Mouse (Mus musculus) CH12.LX (cell line): Measurements from ENCODE around the gene Cd300ld2. TPM values are rescaled to one million over a fixed set of nuclear protein-coding genes. Genes with fewer than 3 reads are reported as not detected.
A peak's percentile ranks its signal among the peaks of the same experiment; 100 is the strongest.

ENCODE experiments used
- DNase-seq: peaks from one replicate; pipeline ENCODE4 v3.0.0-alpha.2; 2013; ENCODE audit errors: extremely low read depth
- H3K27ac ChIP-seq: 2 replicates; pipeline ENCODE4 v1.5.1; 2012; ENCODE audit warnings: low read depth, mild to moderate bottlenecking, control low read depth, moderate library complexity; ENCODE audit not compliant: insufficient read depth
- H3K27me3 ChIP-seq: replicated peaks from 2 replicates; pipeline ENCODE3; 2012; ENCODE audit warnings: inconsistent platforms
- H3K36me3 ChIP-seq, 2 experiments: replicated peaks in 1 of 2; 2 replicates each; pipeline versions ENCODE3 to v1.6.1; 2012; ENCODE audit warnings: inconsistent platforms in 1 of 2, low read length in 1 of 2, mild to moderate bottlenecking in 1 of 2, mixed read lengths in 1 of 2, moderate library complexity in 1 of 2; ENCODE audit not compliant: control insufficient read depth in 1 of 2, insufficient read depth in 1 of 2
- H3K4me1 ChIP-seq, 2 experiments: 2 replicates each; pipeline ENCODE4 v1.6.1; 2012; ENCODE audit warnings: inconsistent platforms in 1 of 2, moderate library complexity in 1 of 2; ENCODE audit not compliant: insufficient read depth in 2 of 2, control insufficient read depth in 1 of 2
- H3K4me2 ChIP-seq: 2 replicates; pipeline ENCODE4 v1.6.1; 2012; ENCODE audit warnings: low read depth, mild to moderate bottlenecking, control low read depth; ENCODE audit not compliant: poor library complexity, insufficient read depth, severe bottlenecking
- H3K4me3 ChIP-seq, 3 experiments: fragments of 150-350 bp in 1 of 3; sonication (generic) in 1 of 3; replicated peaks in 1 of 3; 2 replicates each; pipeline versions ENCODE3 to v1.5.1; 2011 to 2012; ENCODE audit warnings: low read depth in 2 of 3, low read length in 2 of 3, mild to moderate bottlenecking in 2 of 3, moderate library complexity in 2 of 3, control low read depth in 1 of 3, improper control_type of control experiment in 1 of 3, inconsistent platforms in 1 of 3, mixed read lengths in 1 of 3; ENCODE audit not compliant: poor library complexity in 1 of 3
- H3K79me2 ChIP-seq: replicated peaks from 2 replicates; pipeline ENCODE4 v1.6.1; 2012; ENCODE audit warnings: mild to moderate bottlenecking, moderate library complexity; ENCODE audit not compliant: control insufficient read depth, poor library complexity, insufficient read depth, severe bottlenecking; ENCODE audit errors: extremely low read depth
- H3K9ac ChIP-seq: 2 replicates; pipeline ENCODE4 v1.6.1; 2012; ENCODE audit warnings: low read depth, mild to moderate bottlenecking, control low read depth, moderate library complexity; ENCODE audit not compliant: insufficient read depth
- H3K9me3 ChIP-seq: replicated peaks from 2 replicates; pipeline ENCODE3; 2012; ENCODE audit warnings: low read length, inconsistent platforms, mixed read lengths
- CHD1 ChIP-seq: IDR thresholded peaks from 2 replicates; pipeline ENCODE4 v1.6.1; 2012; ENCODE audit warnings: low read depth, low read length, improper control_type of control experiment, inconsistent platforms
- CHD2 ChIP-seq: IDR thresholded peaks from 2 replicates; pipeline ENCODE4 v1.6.1; 2011; ENCODE audit warnings: low read length, improper control_type of control experiment
- CTCF ChIP-seq, 2 experiments: IDR thresholded peaks in 1 of 2; conservative IDR thresholded peaks in 1 of 2; 2 replicates each; pipeline ENCODE4 v1.5.1; 2011 to 2012; ENCODE audit warnings: low read depth in 2 of 2, low read length in 2 of 2, improper control_type of control experiment in 1 of 2, inconsistent platforms in 1 of 2, mild to moderate bottlenecking in 1 of 2, moderate library complexity in 1 of 2
- E2F4 ChIP-seq: IDR thresholded peaks from 2 replicates; pipeline ENCODE4 v1.6.1; 2011; ENCODE audit warnings: low read depth, low read length, improper control_type of control experiment; ENCODE audit not compliant: insufficient replicate concordance
- ELF1 ChIP-seq: IDR thresholded peaks from 2 replicates; pipeline ENCODE4 v1.6.1; 2014; ENCODE audit warnings: low read depth, mild to moderate bottlenecking, inconsistent platforms, low read length, improper control_type of control experiment
- EP300 ChIP-seq: IDR thresholded peaks from 2 replicates; pipeline ENCODE4 v1.6.1; 2011; ENCODE audit warnings: low read length, improper control_type of control experiment
- ETS1 ChIP-seq: conservative IDR thresholded peaks from 2 replicates; pipeline ENCODE4 v1.6.1; 2012; ENCODE audit warnings: low read depth, mild to moderate bottlenecking, inconsistent platforms, low read length, improper control_type of control experiment, moderate library complexity
- GABPA ChIP-seq: IDR thresholded peaks from 2 replicates; pipeline ENCODE4 v1.6.1; 2012; ENCODE audit warnings: low read depth, low read length, improper control_type of control experiment, inconsistent platforms; ENCODE audit not compliant: insufficient replicate concordance
- IRF4 ChIP-seq: IDR thresholded peaks from 2 replicates; pipeline ENCODE4 v1.6.1; 2014; ENCODE audit warnings: low read depth, mild to moderate bottlenecking, inconsistent platforms, low read length, improper control_type of control experiment
- JUN ChIP-seq: IDR thresholded peaks from 2 replicates; pipeline ENCODE4 v1.6.1; 2011; ENCODE audit warnings: low read depth, mild to moderate bottlenecking, low read length, improper control_type of control experiment, moderate library complexity; ENCODE audit not compliant: insufficient read depth
- JUND ChIP-seq: conservative IDR thresholded peaks from 2 replicates; pipeline ENCODE4 v1.6.1; 2011; ENCODE audit warnings: low read depth, low read length, improper control_type of control experiment
- MAFK ChIP-seq: IDR thresholded peaks from 2 replicates; pipeline ENCODE4 v1.6.1; 2011; ENCODE audit warnings: low read length, improper control_type of control experiment; ENCODE audit not compliant: insufficient replicate concordance
- MAX ChIP-seq: IDR thresholded peaks from 2 replicates; pipeline ENCODE4 v1.6.1; 2011; ENCODE audit warnings: low read length, improper control_type of control experiment
- MAZ ChIP-seq: IDR thresholded peaks from 2 replicates; pipeline ENCODE4 v1.6.1; 2012; ENCODE audit warnings: low read depth, mild to moderate bottlenecking, inconsistent platforms, low read length, improper control_type of control experiment, moderate library complexity
- MEF2A ChIP-seq: IDR thresholded peaks from 2 replicates; pipeline ENCODE4 v1.6.1; 2014; ENCODE audit warnings: low read depth, mild to moderate bottlenecking, inconsistent platforms, low read length, improper control_type of control experiment, borderline replicate concordance
- MXI1 ChIP-seq: IDR thresholded peaks from 2 replicates; pipeline ENCODE4 v1.6.1; 2011; ENCODE audit warnings: mild to moderate bottlenecking, low read depth, low read length, improper control_type of control experiment
- MYC ChIP-seq: IDR thresholded peaks from 2 replicates; pipeline ENCODE4 v1.6.1; 2011; ENCODE audit warnings: low read depth, mild to moderate bottlenecking, improper control_type of control experiment, low read length
- NELFE ChIP-seq: IDR thresholded peaks from 2 replicates; pipeline ENCODE4 v1.6.1; 2011; ENCODE audit warnings: low read depth, low read length, improper control_type of control experiment
- NRF1 ChIP-seq: IDR thresholded peaks from 2 replicates; pipeline ENCODE4 v1.6.1; 2014; ENCODE audit warnings: low read depth, mild to moderate bottlenecking, inconsistent platforms, low read length, improper control_type of control experiment, moderate library complexity
- PAX5 ChIP-seq: IDR thresholded peaks from 2 replicates; pipeline ENCODE4 v1.6.1; 2012; ENCODE audit warnings: low read length, inconsistent platforms, mixed read lengths
- POLR2A ChIP-seq: IDR thresholded peaks from 2 replicates; pipeline ENCODE4 v1.6.1; 2011; ENCODE audit warnings: low read depth, mild to moderate bottlenecking, improper control_type of control experiment, low read length
- POLR2AphosphoS2 ChIP-seq: IDR thresholded peaks from 2 replicates; pipeline ENCODE4 v1.6.1; 2011; ENCODE audit warnings: low read depth, low read length, improper control_type of control experiment
- SIN3A ChIP-seq: IDR thresholded peaks from 2 replicates; pipeline ENCODE4 v1.6.1; 2012; ENCODE audit warnings: low read length, improper control_type of control experiment, inconsistent platforms
- SMC3 ChIP-seq: IDR thresholded peaks from 2 replicates; pipeline ENCODE4 v1.6.1; 2011; ENCODE audit warnings: low read depth, low read length, improper control_type of control experiment
- TCF12 ChIP-seq: IDR thresholded peaks from 2 replicates; pipeline ENCODE4 v1.6.1; 2014; ENCODE audit warnings: low read depth, mild to moderate bottlenecking, inconsistent platforms, low read length, improper control_type of control experiment
- UBTF ChIP-seq: IDR thresholded peaks from 2 replicates; pipeline ENCODE4 v1.6.1; 2012; ENCODE audit warnings: low read depth, mild to moderate bottlenecking, inconsistent platforms, low read length, improper control_type of control experiment, moderate library complexity
- USF1 ChIP-seq: IDR thresholded peaks from 2 replicates; pipeline ENCODE4 v1.6.1; 2014; ENCODE audit warnings: low read depth, mild to moderate bottlenecking, inconsistent platforms, low read length, improper control_type of control experiment
- USF2 ChIP-seq: conservative IDR thresholded peaks from 2 replicates; pipeline ENCODE4 v1.6.1; 2011; ENCODE audit warnings: low read depth, low read length, improper control_type of control experiment
- ZC3H11A ChIP-seq: IDR thresholded peaks from 2 replicates; pipeline ENCODE4 v1.6.1; 2012; ENCODE audit warnings: low read depth, mild to moderate bottlenecking, inconsistent platforms, low read length, improper control_type of control experiment
- ZKSCAN1 ChIP-seq: IDR thresholded peaks from 2 replicates; pipeline ENCODE4 v1.6.1; 2012; ENCODE audit warnings: low read depth, inconsistent platforms, low read length, improper control_type of control experiment, borderline replicate concordance
- ZMIZ1 ChIP-seq: IDR thresholded peaks from 2 replicates; pipeline ENCODE4 v1.6.1; 2012; ENCODE audit warnings: low read depth, mild to moderate bottlenecking, inconsistent platforms, low read length, improper control_type of control experiment
- ZNF384 ChIP-seq: IDR thresholded peaks from 2 replicates; pipeline ENCODE4 v1.6.1; 2012; ENCODE audit warnings: low read depth, low read length, improper control_type of control experiment, inconsistent platforms
- dilution Hi-C: fragments of 300-500 bp; cut with MboI; formaldehyde crosslinking; loops from 2 replicates; pipeline ENCODE4 v1.14.3; 2020; ENCODE audit warnings: low sequenced_read_pairs; ENCODE audit not compliant: extremely low pct_unique_long_range_greater_than_20kb, extremely low pct_ligation_motif_present
- in situ Hi-C: fragments of 300-500 bp; cut with MboI; formaldehyde crosslinking; loops from 3 replicates; pipeline ENCODE4 v1.14.3; 2019; ENCODE audit warnings: low sequenced_read_pairs, low pct_ligation_motif_present, low pct_unique_long_range_greater_than_20kb, mixed read lengths
- polyA plus RNA-seq: library from polyadenylated mRNA; unstranded; fragments of >175 nt; gene quantifications from 2 replicates; pipeline ENCODE4 v1.2.1, GENCODE M21; 2012; ENCODE audit warnings: low read depth; ENCODE audit not compliant: insufficient read length
- total RNA-seq, 2 experiments: library from RNA; depleted of rRNA; stranded (reverse); fragments of 300-350 nt in 1 of 2; fragments of >200 nt in 1 of 2; gene quantifications; 2 replicates each; pipeline ENCODE4 v1.2.3; 2012 to 2014

Cd300ld2 gene
- total and polyA plus RNA-seq, 3 experiments, result not detected

- Histone ChIP-seq H3K36me3 (no peaks in the 10 kb centered on the region), H3K9ac (no peak overlapping the region), H3K27ac (no peak overlapping the region), H3K4me3 (no peak overlapping the region), H3K9me3 (no peaks in the 10 kb centered on the region), H3K4me2 (no peak overlapping the region), H3K27me3 (peaks cover 78% of the 10 kb centered on the region), H3K79me2 (no peaks in the 10 kb centered on the region), H3K4me1 (peaks cover 5 to 6% of the 10 kb centered on the region in 2 experiments)
- in situ Hi-C loops, result loop anchor here (10.0 kb wide), 1 partner anchor 48 kb away; the partner anchor contains the start of gene Cd300c2
- TF ChIP-seq CTCF (conservative IDR thresholded peaks at IDR 0.05 in 1 of 2, IDR thresholded peaks at IDR 0.05 in 1 of 2; ENCODE audit: low read depth in 2 of 2, low read length in 2 of 2) (no peak), IRF4 (no peak), MYC (no peak), USF2 (no peak), POLR2AphosphoS2 (no peak), MXI1 (no peak), MEF2A (no peak), JUN (no peak), POLR2A (no peak), MAFK (no peak), EP300 (no peak), ZMIZ1 (no peak), CHD1 (no peak), NELFE (no peak), ELF1 (no peak), ZKSCAN1 (no peak)
- dilution Hi-C loops, result no loop called here
- DNase-seq, result no peak
Measured at GRCm38 (mm10) chr11:115052991-115053390, 37.0 kb upstream of the Cd300ld2 start.

GRCm38 (mm10) chr11:115052206-115052605, 36.2 kb upstream of the Cd300ld2 start:
- in situ Hi-C loops, result loop anchor here (10.0 kb wide), 1 partner anchor 47 kb away; the partner anchor contains the start of gene Cd300c2
- Histone ChIP-seq H3K9ac (no peak overlapping the region), H3K9me3 (no peaks in the 10 kb centered on the region), H3K4me2 (no peak overlapping the region), H3K4me3 (no peak overlapping the region), H3K4me1 (peaks cover 5 to 6% of the 10 kb centered on the region in 2 experiments), H3K36me3 (no peaks in the 10 kb centered on the region), H3K79me2 (no peaks in the 10 kb centered on the region), H3K27ac (no peak overlapping the region), H3K27me3 (peaks cover 72% of the 10 kb centered on the region)
- dilution Hi-C loops, result no loop called here
- TF ChIP-seq TCF12 (no peak), ZKSCAN1 (no peak), ETS1 (no peak), PAX5 (no peak), POLR2A (no peak), MAX (no peak), MAFK (peak; percentile 98), ZC3H11A (no peak), MYC (no peak), NRF1 (no peak), CHD1 (no peak), CHD2 (no peak), E2F4 (peak; percentile 78; the same call in 1 of the 2 replicates), EP300 (no peak), IRF4 (no peak), GABPA (no peak), JUND (no peak), JUN (no peak), MAZ (no peak), MXI1 (peak; percentile 89), SMC3 (no peak), UBTF (no peak), MEF2A (no peak), NELFE (no peak), ZNF384 (no peak), SIN3A (peak; percentile 99), ZMIZ1 (no peak), USF1 (no peak)
- DNase-seq, result peak; percentile 75
